Mouse (Mus musculus) lung, embryonic 15.5 days (tissue): ENCODE measurements around the gene St7. TPM values are rescaled to one million over a fixed set of nuclear protein-coding genes. Genes with fewer than 3 reads are reported as not detected.
"Not testable (repeated sequence)": the region's sequence is repeated elsewhere in the genome, so short reads cannot be mapped to it uniquely, and the experiment has no call there.

Experiments
- ATAC-seq: fragments of 200-750 bp; cut with Nextera tagmentation; 2 replicates; pipeline ENCODE4 v1.8.0; 2017; ENCODE audit warnings: moderate number of reproducible peaks, borderline replicate concordance; ENCODE audit not compliant: low FRiP score, low TSS enrichment; ENCODE audit errors: extremely low read depth
- H3K27ac ChIP-seq: fragments of 300-500 bp; sonication (generic); 2 replicates; pipeline ENCODE4 v1.5.1; 2015; ENCODE audit warnings: moderate library complexity, mild to moderate bottlenecking, inconsistent platforms
- H3K27me3 ChIP-seq: fragments of 300-500 bp; sonication (generic); 2 replicates; pipeline ENCODE4 v1.6.1; 2015; ENCODE audit warnings: inconsistent platforms
- H3K36me3 ChIP-seq: fragments of 300-500 bp; sonication (generic); 2 replicates; pipeline ENCODE4 v1.6.1; 2015; ENCODE audit warnings: inconsistent platforms
- H3K4me1 ChIP-seq: fragments of 300-500 bp; sonication (generic); 2 replicates; pipeline ENCODE4 v1.6.1; 2015; ENCODE audit warnings: inconsistent platforms
- H3K4me2 ChIP-seq: fragments of 300-500 bp; sonication (generic); 2 replicates; pipeline ENCODE4 v1.6.1; 2015; ENCODE audit warnings: inconsistent platforms, mild to moderate bottlenecking, moderate library complexity
- H3K4me3 ChIP-seq: fragments of 300-500 bp; sonication (generic); 2 replicates; pipeline ENCODE4 v1.5.1; 2015; ENCODE audit warnings: mild to moderate bottlenecking, inconsistent platforms
- H3K9ac ChIP-seq: fragments of 300-500 bp; sonication (generic); 2 replicates; pipeline ENCODE4 v1.6.1; 2015; ENCODE audit warnings: inconsistent platforms
- H3K9me3 ChIP-seq: fragments of 300-500 bp; sonication (generic); 2 replicates; pipeline ENCODE4 v1.6.1; 2016; ENCODE audit warnings: inconsistent platforms
- WGBS: fragments of 180-500 bp; shearing (Covaris S2); methylation state at CpG from one replicate; pipeline ENCODE4 v1.1.7; 2015; 5-methylcytosine and 5-hydroxymethylcytosine counted together
- polyA plus RNA-seq: library from polyadenylated mRNA; unstranded; fragments of >200 nt; fragmentation: Nextera tagmentation; extraction: Ambion mirVana; gene quantifications from 2 replicates; pipeline ENCODE4 v1.2.1, GENCODE M21; 2015

St7 gene
- polyA plus RNA-seq, 1 experiment from 2014 or later, result 44.0 TPM

DNA sequence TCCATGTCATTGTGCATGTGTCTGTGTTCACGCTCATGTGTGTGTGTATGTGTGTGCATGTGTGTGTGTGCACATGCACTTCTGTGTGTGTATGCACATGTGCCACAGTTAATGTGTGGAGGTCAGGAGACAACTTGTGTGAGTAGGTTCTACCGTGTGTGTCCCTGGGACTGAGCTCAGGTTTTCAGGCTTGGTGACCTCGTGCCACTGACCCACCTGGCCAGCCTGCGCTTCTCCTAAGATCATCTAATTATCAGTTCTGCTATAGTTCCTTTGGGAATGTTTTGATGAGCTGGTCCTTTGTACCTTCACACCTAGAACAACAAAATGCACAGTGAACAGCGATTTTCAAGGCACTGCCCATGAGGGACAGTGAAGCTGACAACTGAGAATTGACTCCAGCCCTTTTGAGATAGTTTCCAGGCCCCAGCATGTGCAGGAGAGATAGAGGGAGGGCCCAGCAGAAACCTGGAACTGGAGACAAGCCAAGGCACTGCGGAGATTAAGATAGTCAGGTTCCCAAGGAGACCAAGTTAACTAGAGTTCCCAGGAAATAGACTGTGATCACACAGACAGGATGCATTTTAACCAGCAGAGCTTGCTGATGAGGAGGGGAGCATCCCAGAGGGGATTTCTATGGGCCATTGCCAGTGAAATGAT is 12.3 kb upstream of the St7 start:
- no peak overlapping the region for H3K27ac ChIP-seq
- H3K36me3 ChIP-seq, result no peaks in the 10 kb centered on the region
- no peak overlapping the region for H3K4me3 ChIP-seq
- no peaks in the 10 kb centered on the region for H3K27me3 ChIP-seq
- H3K4me1 ChIP-seq, result no peaks in the 10 kb centered on the region
- no peaks in the 10 kb centered on the region for H3K9me3 ChIP-seq
- no peak for ATAC-seq
- H3K9ac ChIP-seq, result no peak overlapping the region
- no peak overlapping the region for H3K4me2 ChIP-seq
- WGBS, result 77% methylated on average over 6 of the region's 6 CpGs

DNA sequence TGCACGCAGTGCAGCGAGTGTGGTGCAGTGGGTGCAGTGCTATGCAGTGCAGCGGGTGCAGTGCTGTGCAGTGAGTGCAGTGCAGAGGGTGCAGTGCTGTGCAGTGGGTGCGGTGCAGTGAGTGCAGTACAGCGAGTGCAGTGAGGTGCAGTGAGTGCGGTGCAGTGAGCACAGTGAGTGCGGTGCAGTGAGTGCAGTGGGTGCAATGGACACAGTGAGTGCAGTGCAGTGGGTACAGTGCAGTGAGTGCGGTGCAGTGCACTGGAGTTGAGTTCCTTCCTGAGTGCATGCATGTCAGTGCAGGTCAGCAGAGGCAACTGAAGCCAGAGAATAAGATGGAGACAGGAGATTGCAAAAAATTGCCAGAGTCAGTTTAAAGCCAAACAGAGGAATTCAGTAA is 10.9 kb upstream of the St7 start:
- Histone ChIP-seq H3K36me3 (no peaks in the 10 kb centered on the region), H3K27ac (no peak overlapping the region), H3K4me2 (no peak overlapping the region), H3K4me3 (no peak overlapping the region), H3K9me3 (no peaks in the 10 kb centered on the region), H3K27me3 (no peaks in the 10 kb centered on the region), H3K4me1 (no peaks in the 10 kb centered on the region), H3K9ac (no peak overlapping the region)
- 95% methylated on average over 8 of the region's 8 CpGs for WGBS
- peak; percentile 35; the same call in 1 of the 2 replicates for ATAC-seq

DNA sequence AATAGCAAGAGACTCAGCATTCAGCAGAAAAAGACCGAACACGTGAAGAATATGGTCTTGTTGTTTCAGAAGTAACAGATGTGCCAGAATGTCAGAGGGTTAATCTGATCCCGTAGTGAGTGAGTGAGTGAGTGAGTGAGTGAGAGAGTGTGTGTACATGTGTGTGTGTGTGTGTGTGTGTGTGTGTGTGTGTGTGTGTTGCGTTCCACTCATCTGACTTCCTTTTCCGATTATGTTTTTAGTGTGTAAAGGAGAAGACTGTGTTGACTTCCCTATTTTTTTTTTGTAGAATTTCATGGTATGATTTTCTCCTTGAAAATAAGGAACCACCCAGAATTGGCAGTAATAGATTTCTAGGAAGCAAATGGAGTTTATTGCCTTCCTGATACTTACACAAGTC is 4.1 kb upstream of the St7 start:
- Histone ChIP-seq H3K4me2 (no peak overlapping the region), H3K27me3 (no peaks in the 10 kb centered on the region), H3K9ac (no peak overlapping the region), H3K36me3 (no peaks in the 10 kb centered on the region), H3K27ac (no peak overlapping the region), H3K9me3 (no peaks in the 10 kb centered on the region), H3K4me1 (peaks cover 13% of the 10 kb centered on the region; the same call in 1 of the 2 replicates), H3K4me3 (no peak overlapping the region)
- 53% methylated on average over 5 of the region's 5 CpGs for WGBS
- no peak for ATAC-seq

DNA sequence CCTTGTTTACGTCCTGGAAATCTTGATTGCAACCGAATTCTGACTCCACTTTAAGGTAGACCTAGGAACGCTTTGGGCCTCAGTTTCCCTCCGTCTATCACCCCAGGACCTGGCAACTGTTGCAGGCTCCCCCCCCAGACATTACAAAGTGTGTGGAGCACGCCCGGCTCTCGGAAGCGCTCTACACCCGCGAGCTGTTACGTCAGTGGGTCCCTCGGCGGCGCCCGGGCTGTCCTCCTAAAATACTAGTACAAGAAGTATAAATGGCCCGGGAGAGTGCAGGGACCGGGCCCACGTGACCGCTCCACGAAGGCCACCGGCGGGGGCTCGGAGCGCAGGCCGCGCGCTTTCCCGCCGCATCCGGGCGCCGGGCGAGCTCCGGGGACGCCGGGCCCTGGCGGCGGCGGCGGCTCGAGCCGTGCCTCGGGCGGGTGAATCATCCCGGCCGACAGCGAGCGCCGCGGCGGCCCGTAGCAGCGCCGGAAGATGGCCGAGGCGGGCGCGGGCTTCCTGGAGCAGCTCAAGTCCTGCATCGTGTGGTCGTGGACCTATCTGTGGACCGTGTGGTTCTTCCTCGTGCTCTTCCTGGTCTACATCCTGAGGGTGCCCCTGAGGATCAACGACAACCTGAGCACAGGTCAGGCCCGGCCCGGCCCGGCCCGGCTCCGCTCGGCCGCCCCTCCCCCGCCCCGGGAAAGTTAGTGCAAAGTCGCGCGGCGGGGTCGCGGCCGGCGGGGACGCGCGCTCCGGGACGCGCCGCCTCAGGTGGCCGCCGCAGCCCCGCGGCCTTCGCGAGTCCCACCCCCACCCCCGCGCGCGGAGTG is 1.2 kb downstream of the St7 start:
- H3K4me1 ChIP-seq, result peaks cover 28% of the 10 kb centered on the region
- WGBS, result under 1% methylated on average over 69 of the region's 97 CpGs
- H3K9me3 ChIP-seq, result no peaks in the 10 kb centered on the region
- peak overlapping the region; percentile 97 for H3K27ac ChIP-seq
- H3K4me2 ChIP-seq, result peak overlapping the region; percentile 70
- no peaks in the 10 kb centered on the region; the same call in 1 of the 2 replicates for H3K36me3 ChIP-seq
- peak overlapping the region; percentile 86 for H3K9ac ChIP-seq
- peak; percentile 78 for ATAC-seq
- H3K4me3 ChIP-seq, result peak overlapping the region; percentile 77
- no peaks in the 10 kb centered on the region for H3K27me3 ChIP-seq

DNA sequence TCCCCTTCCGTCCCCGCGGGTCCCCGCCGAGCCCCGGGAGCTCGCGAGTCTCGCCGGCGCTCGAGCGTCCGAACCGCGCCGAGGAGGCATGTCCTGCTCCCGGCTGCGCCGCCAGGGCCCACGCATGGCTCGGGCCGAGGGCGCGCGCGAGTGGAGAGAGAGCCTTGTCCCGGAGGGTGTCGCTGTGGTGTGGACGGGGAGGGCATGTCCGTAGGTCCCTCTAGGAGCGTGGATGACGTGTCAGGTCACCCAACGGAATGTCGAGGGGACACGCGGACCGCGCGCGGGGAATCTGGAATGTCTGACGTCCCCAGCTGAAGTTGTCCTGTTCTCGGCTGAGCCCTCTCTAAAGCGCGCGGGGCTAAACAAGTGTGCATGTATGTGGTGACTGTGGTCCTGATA is 1.8 kb downstream of the St7 start:
- H3K27me3 ChIP-seq, result no peaks in the 10 kb centered on the region
- peak overlapping the region; percentile 70 for H3K4me2 ChIP-seq
- H3K4me3 ChIP-seq, result peak overlapping the region; percentile 77
- H3K27ac ChIP-seq, result peak overlapping the region; percentile 97
- no peaks in the 10 kb centered on the region for H3K9me3 ChIP-seq
- peaks cover 28% of the 10 kb centered on the region for H3K4me1 ChIP-seq
- H3K36me3 ChIP-seq, result no peaks in the 10 kb centered on the region; the same call in 1 of the 2 replicates
- peak; percentile 74 for ATAC-seq
- under 1% methylated on average over 46 of the region's 46 CpGs for WGBS
- H3K9ac ChIP-seq, result peak overlapping the region; percentile 86

DNA sequence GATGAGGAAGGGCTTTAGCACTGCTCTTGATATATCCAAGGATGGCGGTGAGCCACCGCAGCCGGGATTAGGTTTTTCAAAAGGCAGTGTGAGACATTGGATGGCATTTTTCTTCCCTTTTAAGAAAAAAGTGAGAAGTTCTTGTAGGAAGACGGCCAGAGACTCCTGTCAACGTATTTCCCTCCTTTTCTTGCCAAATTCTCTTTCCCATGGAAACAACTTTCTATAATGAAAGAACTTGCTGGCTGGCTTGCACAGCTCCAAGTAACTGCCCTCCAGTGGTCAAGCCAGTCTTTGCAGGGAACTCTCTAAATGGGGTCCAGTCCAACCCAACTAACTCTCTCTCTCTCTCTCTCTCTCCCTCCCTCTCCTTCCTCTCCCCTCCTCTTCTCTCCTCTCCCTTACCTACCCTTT is 3.6 kb downstream of the St7 start:
- peak overlapping the region; percentile 72 for H3K27ac ChIP-seq
- ATAC-seq, result no peak
- 0 out of 2 replicates have a peak overlapping the region, but pooled peaks have one; percentile 24 for H3K9ac ChIP-seq
- no peaks in the 10 kb centered on the region for H3K27me3 ChIP-seq
- H3K4me2 ChIP-seq, result peak overlapping the region; percentile 52
- H3K9me3 ChIP-seq, result no peaks in the 10 kb centered on the region
- WGBS, result 39% methylated on average over 5 of the region's 5 CpGs
- no peaks in the 10 kb centered on the region; the same call in 1 of the 2 replicates for H3K36me3 ChIP-seq
- H3K4me3 ChIP-seq, result peak overlapping the region; percentile 17; the same call in 1 of the 2 replicates
- H3K4me1 ChIP-seq, result peaks cover 35% of the 10 kb centered on the region

DNA sequence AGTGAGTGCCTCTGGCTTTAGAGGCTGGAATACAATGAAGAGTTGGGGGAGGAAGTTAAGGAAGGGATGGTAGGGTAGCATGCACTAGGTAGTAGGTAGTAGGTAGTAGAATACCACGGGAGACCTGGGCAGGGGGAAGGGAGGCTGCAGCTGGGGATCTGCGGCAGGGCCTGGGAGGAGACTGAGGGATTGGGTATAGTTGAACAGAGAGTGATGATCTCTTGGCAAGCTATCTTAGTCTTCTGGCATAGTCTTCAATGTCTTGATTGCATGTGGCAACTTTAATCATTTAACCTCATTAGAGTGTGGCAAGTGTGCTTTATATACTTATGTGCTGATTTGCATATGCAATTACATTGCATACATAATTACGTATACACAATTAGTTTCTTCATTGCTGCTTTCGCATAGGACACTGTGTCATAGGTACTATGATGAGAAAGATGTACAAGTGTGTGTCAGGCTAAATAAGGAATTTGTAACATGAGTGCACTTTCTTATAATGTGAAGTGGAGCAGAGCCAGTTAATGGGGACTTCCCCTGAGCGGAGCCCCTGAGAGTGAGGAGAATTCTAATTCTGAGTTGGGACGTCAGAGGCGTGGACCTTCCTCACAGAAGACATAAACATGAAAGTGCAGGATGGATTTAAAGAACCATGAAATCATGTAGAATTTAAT is 8.3 kb downstream of the St7 start:
- no peaks in the 10 kb centered on the region for H3K27me3 ChIP-seq
- 56% methylated on average over 7 of the region's 7 CpGs for WGBS
- H3K9me3 ChIP-seq, result no peaks in the 10 kb centered on the region
- no peak for ATAC-seq
- H3K27ac ChIP-seq, result no peak overlapping the region
- no peak overlapping the region for H3K4me3 ChIP-seq
- peaks cover 16% of the 10 kb centered on the region for H3K4me1 ChIP-seq
- H3K4me2 ChIP-seq, result no peak overlapping the region
- H3K36me3 ChIP-seq, result no peaks in the 10 kb centered on the region; the same call in 1 of the 2 replicates
- H3K9ac ChIP-seq, result no peak overlapping the region

DNA sequence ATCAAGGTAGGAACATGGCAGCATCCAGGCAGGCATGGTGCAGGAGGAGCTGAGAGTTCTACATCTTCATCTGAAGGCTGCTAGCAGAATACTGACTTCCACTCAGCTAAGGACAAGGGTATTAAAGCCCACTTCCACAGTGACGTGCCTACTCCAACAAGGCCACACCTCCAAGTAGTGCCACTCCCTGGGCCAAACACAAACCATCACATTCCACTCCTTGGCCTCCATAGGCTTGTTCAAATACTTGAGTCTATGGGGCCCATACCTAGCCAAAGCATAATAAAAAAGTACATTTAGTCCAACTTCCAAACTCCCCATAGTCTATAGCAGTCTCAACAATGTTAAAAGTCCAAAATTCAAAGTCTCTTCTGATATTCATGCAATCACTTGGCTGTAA is 11.3 kb downstream of the St7 start:
- H3K4me1 ChIP-seq, H3K4me2 ChIP-seq, H3K4me3 ChIP-seq, ATAC-seq, H3K9ac ChIP-seq, H3K9me3 ChIP-seq, H3K27ac ChIP-seq, H3K27me3 ChIP-seq, H3K36me3 ChIP-seq: not testable (repeated sequence)
- 50% methylated on average over 1 of the region's 1 CpGs for WGBS

DNA sequence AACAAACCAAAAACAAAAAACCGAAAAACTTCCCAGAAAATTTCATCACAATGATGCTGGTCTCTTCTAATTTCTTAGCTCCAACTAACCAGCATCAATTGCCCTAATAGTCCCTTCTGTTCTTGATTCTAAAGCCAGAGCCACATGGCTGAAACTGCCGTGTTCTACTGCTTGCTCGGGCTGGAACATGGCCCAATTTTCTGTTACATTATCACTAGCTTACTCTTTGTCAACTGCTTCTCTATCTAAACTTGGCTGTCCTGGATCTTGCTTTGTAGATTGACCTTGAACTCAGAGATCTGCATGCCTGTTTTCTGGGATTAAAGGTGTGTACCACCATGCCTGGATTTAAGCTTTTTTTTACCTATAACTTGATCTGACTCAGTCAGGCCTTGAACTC is 13.2 kb downstream of the St7 start:
- no peak overlapping the region for H3K4me3 ChIP-seq
- ATAC-seq, result no peak
- no peak overlapping the region for H3K27ac ChIP-seq
- no peak overlapping the region for H3K9ac ChIP-seq
- H3K4me2 ChIP-seq, result no peak overlapping the region
- H3K4me1 ChIP-seq, result peaks cover 4% of the 10 kb centered on the region; the same call in 1 of the 2 replicates
- H3K36me3 ChIP-seq, result no peaks in the 10 kb centered on the region
- H3K27me3 ChIP-seq, result no peaks in the 10 kb centered on the region
- no peaks in the 10 kb centered on the region for H3K9me3 ChIP-seq
- WGBS, result 83% methylated on average over 3 of the region's 3 CpGs

DNA sequence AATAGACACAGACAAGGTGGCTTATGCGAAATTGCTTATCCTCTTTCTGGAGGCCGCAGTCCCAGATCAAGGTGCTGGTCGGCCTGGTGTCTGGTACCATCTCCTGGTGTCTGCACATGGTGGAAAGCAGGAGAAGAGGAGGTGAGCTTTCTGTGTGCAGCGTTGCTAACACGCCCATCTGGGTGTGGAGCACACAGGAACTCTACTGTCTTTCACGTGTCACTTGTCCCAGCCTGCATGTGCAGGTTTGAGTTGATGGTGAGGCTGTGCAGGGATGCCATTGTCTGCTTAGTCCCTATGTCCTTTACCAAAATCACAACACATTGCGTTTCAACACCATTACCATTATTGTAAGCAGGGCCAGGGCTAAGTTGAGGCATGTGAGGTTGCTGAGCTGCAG is 26.2 kb downstream of the St7 start:
- H3K9me3 ChIP-seq, result no peaks in the 10 kb centered on the region
- H3K27me3 ChIP-seq, result no peaks in the 10 kb centered on the region
- peaks cover 24% of the 10 kb centered on the region; the same call in 1 of the 2 replicates for H3K4me1 ChIP-seq
- ATAC-seq, result no peak
- H3K4me2 ChIP-seq, result no peak overlapping the region
- H3K36me3 ChIP-seq, result no peaks in the 10 kb centered on the region
- H3K27ac ChIP-seq, result no peak overlapping the region
- WGBS, result 92% methylated on average over 7 of the region's 7 CpGs
- no peak overlapping the region for H3K9ac ChIP-seq
- H3K4me3 ChIP-seq, result no peak overlapping the region

DNA sequence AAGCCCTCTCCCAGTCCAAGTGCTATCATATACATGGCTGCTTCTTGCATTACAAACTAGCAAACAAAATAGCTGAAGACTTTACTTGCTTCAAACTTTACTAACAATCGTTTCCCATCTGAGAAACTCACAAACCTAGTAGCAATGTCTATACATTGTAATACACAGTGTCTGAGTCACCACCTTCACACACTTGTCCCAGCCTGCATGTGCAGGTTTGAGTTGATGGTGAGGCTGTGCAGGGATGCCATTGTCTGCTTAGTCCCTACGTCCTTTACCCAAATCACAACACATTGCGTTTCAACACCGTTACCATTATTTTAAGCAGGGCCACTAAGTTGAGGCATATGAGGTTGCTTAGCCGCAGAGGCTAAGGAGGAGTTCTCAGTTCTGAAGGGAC is 26.7 kb downstream of the St7 start:
- H3K27ac ChIP-seq, result no peak overlapping the region
- no peaks in the 10 kb centered on the region for H3K36me3 ChIP-seq
- 89% methylated on average over 5 of the region's 5 CpGs for WGBS
- no peak overlapping the region for H3K9ac ChIP-seq
- peaks cover 24% of the 10 kb centered on the region; the same call in 1 of the 2 replicates for H3K4me1 ChIP-seq
- H3K4me2 ChIP-seq, result no peak overlapping the region
- H3K9me3 ChIP-seq, result no peaks in the 10 kb centered on the region
- H3K4me3 ChIP-seq, result no peak overlapping the region
- ATAC-seq, result no peak
- no peaks in the 10 kb centered on the region for H3K27me3 ChIP-seq
